Mouse (Mus musculus) ES-Bruce4 (cell line): ENCODE measurements around the gene Usp49.

Experiments
- CTCF ChIP-seq: IDR thresholded peaks from one replicate; pipeline ENCODE4 v1.8.1; 2011; ENCODE audit warnings: low read depth, low read length
- EP300 ChIP-seq: IDR thresholded peaks from 2 replicates; pipeline ENCODE4 v1.6.1; 2011; ENCODE audit warnings: low read depth, low read length; ENCODE audit not compliant: insufficient read depth
- POLR2A ChIP-seq: IDR thresholded peaks from one replicate; pipeline ENCODE4 v1.8.1; 2011; ENCODE audit warnings: low read length; ENCODE audit not compliant: insufficient read depth

- TF ChIP-seq POLR2A (no peak), CTCF (no peak), EP300 (0 out of 2 replicates have a peak, but pooled peaks have one; percentile 40)
Observed at GRCm38 (mm10) chr17:47648966-47649365, 18.5 kb downstream of the Usp49 start.
